Mouse (Mus musculus) MEL (cell line): ENCODE results near the gene P3h2. TPM values are rescaled to one million over a fixed set of nuclear protein-coding genes. Genes with fewer than 3 reads are reported as not detected.

Experiments
- DNase-seq: peaks from one replicate; pipeline ENCODE4 v3.0.0; 2011; ENCODE audit warnings: low read depth, low spot score
- H3K27ac ChIP-seq: 2 replicates; pipeline ENCODE4 v1.5.1; 2012; ENCODE audit warnings: low read depth, mild to moderate bottlenecking, control low read depth, low read length, moderate library complexity; ENCODE audit not compliant: control insufficient read depth
- H3K27me3 ChIP-seq, 2 experiments: fragments of 150-350 bp in 1 of 2; sonication (generic) in 1 of 2; 2 replicates each; pipeline ENCODE4 v1.6.1; 2012; ENCODE audit warnings: low read length in 2 of 2, mild to moderate bottlenecking in 2 of 2, improper control_type of control experiment in 1 of 2, moderate library complexity in 1 of 2; ENCODE audit not compliant: insufficient read depth in 2 of 2, control insufficient read depth in 1 of 2
- H3K36me3 ChIP-seq, 2 experiments: 2 replicates each; pipeline ENCODE4 v1.6.1; 2012 to 2014; ENCODE audit warnings: low read length in 2 of 2, improper control_type of control experiment in 1 of 2, inconsistent platforms in 1 of 2, mild to moderate bottlenecking in 1 of 2; ENCODE audit not compliant: insufficient read depth in 2 of 2, control insufficient read depth in 1 of 2
- H3K4me1 ChIP-seq, 2 experiments: fragments of 150-350 bp in 1 of 2; sonication (generic) in 1 of 2; 2 replicates each; pipeline ENCODE4 v1.6.1; 2012; ENCODE audit warnings: low read length in 2 of 2, improper control_type of control experiment in 1 of 2, mild to moderate bottlenecking in 1 of 2; ENCODE audit not compliant: insufficient read depth in 2 of 2, control insufficient read depth in 1 of 2
- H3K4me3 ChIP-seq, 2 experiments: fragments of 150-350 bp in 1 of 2; sonication (generic) in 1 of 2; 2 replicates each; pipeline ENCODE4 v1.5.1; 2012; ENCODE audit warnings: low read depth in 2 of 2, low read length in 2 of 2, mild to moderate bottlenecking in 2 of 2, moderate library complexity in 2 of 2, control low read depth in 1 of 2, improper control_type of control experiment in 1 of 2; ENCODE audit not compliant: control insufficient read depth in 1 of 2, insufficient read depth in 1 of 2
- H3K79me2 ChIP-seq: 2 replicates; pipeline ENCODE4 v1.6.1; 2012; ENCODE audit warnings: mild to moderate bottlenecking, low read length, moderate library complexity; ENCODE audit not compliant: control insufficient read depth, poor library complexity, insufficient read depth
- H3K9ac ChIP-seq: 2 replicates; pipeline ENCODE4 v1.6.1; 2012; ENCODE audit warnings: low read depth, mild to moderate bottlenecking, control low read depth, low read length, moderate library complexity; ENCODE audit not compliant: control insufficient read depth, poor library complexity, severe bottlenecking
- H3K9me3 ChIP-seq: fragments of 150-350 bp; sonication (generic); replicated peaks from 2 replicates; pipeline ENCODE4 v1.6.1; 2012; ENCODE audit warnings: mild to moderate bottlenecking, low read length, improper control_type of control experiment, moderate library complexity; ENCODE audit not compliant: insufficient read depth
- BHLHE40 ChIP-seq: IDR thresholded peaks from 2 replicates; pipeline ENCODE4 v1.6.1; 2012; ENCODE audit warnings: low read depth, mild to moderate bottlenecking, inconsistent platforms, low read length, improper control_type of control experiment, borderline replicate concordance
- CHD1 ChIP-seq: IDR thresholded peaks from 2 replicates; pipeline ENCODE4 v1.6.1; 2012; ENCODE audit warnings: low read depth, mild to moderate bottlenecking, inconsistent platforms, low read length, improper control_type of control experiment
- CHD2 ChIP-seq: IDR thresholded peaks from 2 replicates; pipeline ENCODE4 v1.6.1; 2011; ENCODE audit warnings: low read length, improper control_type of control experiment
- CTCF ChIP-seq, 3 experiments: IDR thresholded peaks in 2 of 3; conservative IDR thresholded peaks in 1 of 3; 2 replicates each; pipeline ENCODE4 v1.5.1; 2011 to 2012; ENCODE audit warnings: low read length in 3 of 3, low read depth in 2 of 3, mild to moderate bottlenecking in 2 of 3, improper control_type of control experiment in 1 of 3, inconsistent platforms in 1 of 3, mixed read lengths in 1 of 3, moderate library complexity in 1 of 3; ENCODE audit not compliant: control insufficient read depth in 1 of 3, insufficient read depth in 1 of 3, poor library complexity in 1 of 3, severe bottlenecking in 1 of 3
- E2F4 ChIP-seq: IDR thresholded peaks from 2 replicates; pipeline ENCODE4 v1.6.1; 2011; ENCODE audit warnings: low read depth, low read length, improper control_type of control experiment, borderline replicate concordance
- ELF1 ChIP-seq: IDR thresholded peaks from 2 replicates; pipeline ENCODE4 v1.6.1; 2014; ENCODE audit warnings: low read depth, mild to moderate bottlenecking, inconsistent platforms, low read length, improper control_type of control experiment, moderate library complexity
- EP300 ChIP-seq, 2 experiments: IDR thresholded peaks; 2 replicates each; pipeline ENCODE4 v1.6.1; 2011; ENCODE audit warnings: improper control_type of control experiment in 2 of 2, low read length in 2 of 2, low read depth in 1 of 2, mild to moderate bottlenecking in 1 of 2
- ETS1 ChIP-seq: IDR thresholded peaks from 2 replicates; pipeline ENCODE4 v1.6.1; 2012; ENCODE audit warnings: low read depth, mild to moderate bottlenecking, inconsistent platforms, low read length, improper control_type of control experiment, moderate library complexity
- GABPA ChIP-seq: IDR thresholded peaks from 2 replicates; pipeline ENCODE4 v1.6.1; 2012; ENCODE audit warnings: low read depth, mild to moderate bottlenecking, inconsistent platforms, low read length, improper control_type of control experiment, moderate library complexity
- GATA1 ChIP-seq: IDR thresholded peaks from 2 replicates; pipeline ENCODE4 v1.6.1; 2011; ENCODE audit warnings: low read depth, low read length, improper control_type of control experiment
- HCFC1 ChIP-seq: IDR thresholded peaks from 2 replicates; pipeline ENCODE4 v1.6.1; 2012; ENCODE audit warnings: low read depth, mild to moderate bottlenecking, inconsistent platforms, low read length, improper control_type of control experiment, moderate library complexity
- JUND ChIP-seq: IDR thresholded peaks from 2 replicates; pipeline ENCODE4 v1.6.1; 2011; ENCODE audit warnings: low read depth, mild to moderate bottlenecking, improper control_type of control experiment, low read length
- MAFK ChIP-seq: IDR thresholded peaks from 2 replicates; pipeline ENCODE4 v1.6.1; 2011; ENCODE audit warnings: low read depth, mild to moderate bottlenecking, low read length, improper control_type of control experiment, borderline replicate concordance
- MAX ChIP-seq: IDR thresholded peaks from 2 replicates; pipeline ENCODE4 v1.6.1; 2011; ENCODE audit warnings: low read length, improper control_type of control experiment
- MXI1 ChIP-seq: IDR thresholded peaks from 2 replicates; pipeline ENCODE4 v1.6.1; 2011; ENCODE audit warnings: mild to moderate bottlenecking, low read depth, low read length, improper control_type of control experiment
- MYC ChIP-seq: IDR thresholded peaks from 2 replicates; pipeline ENCODE4 v1.6.1; 2011; ENCODE audit warnings: low read depth, mild to moderate bottlenecking, low read length, improper control_type of control experiment, moderate library complexity
- NELFE ChIP-seq: IDR thresholded peaks from 2 replicates; pipeline ENCODE4 v1.6.1; 2011; ENCODE audit warnings: low read depth, low read length, improper control_type of control experiment
- POLR2AphosphoS2 ChIP-seq: IDR thresholded peaks from 2 replicates; pipeline ENCODE4 v1.6.1; 2011; ENCODE audit warnings: low read length, improper control_type of control experiment
- POLR2AphosphoS5 ChIP-seq: IDR thresholded peaks from 2 replicates; pipeline ENCODE4 v1.6.1; 2012; ENCODE audit warnings: low read depth, borderline replicate concordance, mild to moderate bottlenecking, inconsistent platforms, low read length, moderate library complexity, mixed read lengths
- SIN3A ChIP-seq: IDR thresholded peaks from 2 replicates; pipeline ENCODE4 v1.6.1; 2012; ENCODE audit warnings: low read length, improper control_type of control experiment, inconsistent platforms
- SMC3 ChIP-seq: IDR thresholded peaks from 2 replicates; pipeline ENCODE4 v1.6.1; 2011; ENCODE audit warnings: low read depth, low read length, improper control_type of control experiment
- TCF12 ChIP-seq: IDR thresholded peaks from 2 replicates; pipeline ENCODE4 v1.6.1; 2014; ENCODE audit warnings: low read depth, mild to moderate bottlenecking, inconsistent platforms, low read length, improper control_type of control experiment, moderate library complexity
- UBTF ChIP-seq: IDR thresholded peaks from 2 replicates; pipeline ENCODE4 v1.6.1; 2012; ENCODE audit warnings: low read depth, mild to moderate bottlenecking, inconsistent platforms, low read length, improper control_type of control experiment, moderate library complexity, borderline replicate concordance; ENCODE audit not compliant: insufficient read depth
- USF2 ChIP-seq, 2 experiments: IDR thresholded peaks; 2 replicates each; pipeline ENCODE4 v1.6.1; 2011 to 2012; ENCODE audit warnings: improper control_type of control experiment in 2 of 2, low read length in 2 of 2, borderline replicate concordance in 1 of 2, inconsistent platforms in 1 of 2, low read depth in 1 of 2, mild to moderate bottlenecking in 1 of 2; ENCODE audit not compliant: insufficient read depth in 1 of 2
- ZKSCAN1 ChIP-seq: IDR thresholded peaks from 2 replicates; pipeline ENCODE4 v1.6.1; 2012; ENCODE audit warnings: low read depth, mild to moderate bottlenecking, inconsistent platforms, low read length, improper control_type of control experiment, moderate library complexity
- ZMIZ1 ChIP-seq: IDR thresholded peaks from 2 replicates; pipeline ENCODE4 v1.6.1; 2012; ENCODE audit warnings: low read depth, mild to moderate bottlenecking, inconsistent platforms, low read length, improper control_type of control experiment, moderate library complexity
- ZNF384 ChIP-seq: IDR thresholded peaks from 2 replicates; pipeline ENCODE4 v1.6.1; 2012; ENCODE audit warnings: low read depth, mild to moderate bottlenecking, inconsistent platforms, low read length, improper control_type of control experiment
- polyA plus RNA-seq, 2 experiments: library from polyadenylated mRNA; stranded (reverse) in 1 of 2; unstranded in 1 of 2; fragments of >175 nt in 1 of 2; fragments of >200 nt in 1 of 2; gene quantifications; 2 replicates each; pipeline versions ENCODE4 v1.2.1 to v1.2.4; 2012; ENCODE audit warnings: low replicate concordance in 2 of 2, low read depth in 1 of 2; ENCODE audit not compliant: insufficient read length in 2 of 2, insufficient read depth in 1 of 2, missing spikeins in 1 of 2
- total RNA-seq: library from RNA; depleted of rRNA; stranded (reverse); fragments of 300-350 nt; gene quantifications from 2 replicates; pipeline ENCODE4 v1.2.3, GENCODE M21; 2012

The P3h2 gene
- total and polyA plus RNA-seq, 3 experiments, result not detected

- H3K9ac ChIP-seq, result no peak overlapping the region
- H3K36me3 ChIP-seq, result no peaks in the 10 kb centered on the region
- DNase-seq, result no peak
- H3K79me2 ChIP-seq, result no peaks in the 10 kb centered on the region
- no peaks in the 10 kb centered on the region for H3K9me3 ChIP-seq
- no peaks in the 10 kb centered on the region for H3K4me1 ChIP-seq
- TF ChIP-seq SMC3, result no peak
- no peak for TF ChIP-seq ZMIZ1
- no peak for TF ChIP-seq HCFC1
- no peak for TF ChIP-seq E2F4
- no peak for TF ChIP-seq ZNF384
- no peak for TF ChIP-seq POLR2AphosphoS2
- no peak for TF ChIP-seq BHLHE40
- TF ChIP-seq UBTF, result no peak
- TF ChIP-seq SIN3A, result no peak
- no peak for TF ChIP-seq ETS1
- no peak for TF ChIP-seq GATA1
- no peak for TF ChIP-seq NELFE
- no peak for TF ChIP-seq EP300 (IDR thresholded peaks at IDR 0.05; ENCODE audit: low read depth in 1 of 2, low read length in 2 of 2)
- TF ChIP-seq USF2 (IDR thresholded peaks at IDR 0.05; ENCODE audit: borderline replicate concordance in 1 of 2, insufficient read depth in 1 of 2, low read depth in 1 of 2, low read length in 2 of 2), result no peak
- no peak for TF ChIP-seq MXI1
- TF ChIP-seq CHD2, result no peak
- TF ChIP-seq CTCF (IDR thresholded peaks at IDR 0.05 in 2 of 3, conservative IDR thresholded peaks at IDR 0.05 in 1 of 3; ENCODE audit: control insufficient read depth in 1 of 3, insufficient read depth in 1 of 3, low read depth in 2 of 3, low read length in 3 of 3, poor library complexity in 1 of 3, severe bottlenecking in 1 of 3), result no peak
- no peak for TF ChIP-seq MYC
- no peak for TF ChIP-seq TCF12
- no peak for TF ChIP-seq CHD1
- H3K4me3 ChIP-seq, result no peak overlapping the region
- H3K27ac ChIP-seq, result no peak overlapping the region
- H3K27me3 ChIP-seq, result no peaks in the 10 kb centered on the region
Observed at GRCm38 (mm10) chr16:26047396-26047795, 58.2 kb downstream of the P3h2 start.

GRCm38 (mm10) chr16:26041929-26042303 is 63.7 kb downstream of the P3h2 start:
- Histone ChIP-seq H3K27me3 (no peaks in the 10 kb centered on the region), H3K9me3 (no peaks in the 10 kb centered on the region), H3K27ac (no peak overlapping the region), H3K4me1 (no peaks in the 10 kb centered on the region)
- no peak for DNase-seq
- TF ChIP-seq MAFK (no peak), MAX (no peak), POLR2AphosphoS5 (no peak), ZNF384 (no peak), CHD1 (no peak), GABPA (no peak), ELF1 (no peak), POLR2AphosphoS2 (no peak), JUND (no peak), ZKSCAN1 (no peak)
- TF ChIP-seq, all 39 proteins: peak for 0
- no peak overlapping the region for H3K4me3 ChIP-seq
- no peaks in the 10 kb centered on the region for H3K36me3 ChIP-seq
- H3K79me2 ChIP-seq, result no peaks in the 10 kb centered on the region
- no peak overlapping the region for H3K9ac ChIP-seq
